Mouse (Mus musculus) embryonic facial prominence, embryonic 12.5 days (tissue): ENCODE data around the gene Hdac10. TPM values are rescaled to one million over a fixed set of nuclear protein-coding genes. Genes with fewer than 3 reads are reported as not detected.

Experiments
- ATAC-seq: fragments of 200-750 bp; cut with Nextera tagmentation; 2 replicates; pipeline ENCODE4 v1.8.0; 2017; ENCODE audit not compliant: insufficient number of reproducible peaks, insufficient read depth, low FRiP score, low TSS enrichment
- H3K27ac ChIP-seq: fragments of 300-500 bp; sonication (generic); 2 replicates; pipeline ENCODE4 v1.5.1; 2016; ENCODE audit warnings: mild to moderate bottlenecking
- H3K27me3 ChIP-seq: fragments of 300-500 bp; sonication (generic); 2 replicates; pipeline ENCODE4 v1.6.1; 2016; ENCODE audit warnings: mild to moderate bottlenecking, moderate library complexity
- H3K36me3 ChIP-seq: fragments of 300-500 bp; sonication (generic); 2 replicates; pipeline ENCODE4 v1.6.1; 2016; ENCODE audit warnings: mild to moderate bottlenecking
- H3K4me1 ChIP-seq: fragments of 300-500 bp; sonication (generic); 2 replicates; pipeline ENCODE4 v1.6.1; 2016
- H3K4me2 ChIP-seq: fragments of 300-500 bp; sonication (generic); replicated peaks from 2 replicates; pipeline ENCODE4 v1.6.1; 2016; ENCODE audit warnings: mild to moderate bottlenecking, moderate library complexity
- H3K4me3 ChIP-seq: fragments of 300-500 bp; sonication (generic); 2 replicates; pipeline ENCODE4 v1.5.1; 2016; ENCODE audit warnings: mild to moderate bottlenecking
- H3K9ac ChIP-seq: fragments of 300-500 bp; sonication (generic); 2 replicates; pipeline ENCODE4 v1.6.1; 2016; ENCODE audit warnings: mild to moderate bottlenecking, moderate library complexity
- H3K9me3 ChIP-seq: fragments of 300-500 bp; sonication (generic); 2 replicates; pipeline ENCODE4 v1.6.1; 2016; ENCODE audit warnings: mild to moderate bottlenecking, moderate library complexity
- WGBS: fragments of 180-500 bp; shearing (Covaris S2); methylation state at CpG from one replicate; pipeline ENCODE4 v1.1.7; 2016; 5-methylcytosine and 5-hydroxymethylcytosine counted together
- polyA plus RNA-seq: library from polyadenylated mRNA; unstranded; fragments of >200 nt; fragmentation: Nextera tagmentation; extraction: Ambion mirVana; gene quantifications from 2 replicates; pipeline ENCODE4 v1.2.1, GENCODE M21; 2016

The Hdac10 gene
- polyA plus RNA-seq, 1 experiment from 2014 or later, result 20.1 TPM

DNA sequence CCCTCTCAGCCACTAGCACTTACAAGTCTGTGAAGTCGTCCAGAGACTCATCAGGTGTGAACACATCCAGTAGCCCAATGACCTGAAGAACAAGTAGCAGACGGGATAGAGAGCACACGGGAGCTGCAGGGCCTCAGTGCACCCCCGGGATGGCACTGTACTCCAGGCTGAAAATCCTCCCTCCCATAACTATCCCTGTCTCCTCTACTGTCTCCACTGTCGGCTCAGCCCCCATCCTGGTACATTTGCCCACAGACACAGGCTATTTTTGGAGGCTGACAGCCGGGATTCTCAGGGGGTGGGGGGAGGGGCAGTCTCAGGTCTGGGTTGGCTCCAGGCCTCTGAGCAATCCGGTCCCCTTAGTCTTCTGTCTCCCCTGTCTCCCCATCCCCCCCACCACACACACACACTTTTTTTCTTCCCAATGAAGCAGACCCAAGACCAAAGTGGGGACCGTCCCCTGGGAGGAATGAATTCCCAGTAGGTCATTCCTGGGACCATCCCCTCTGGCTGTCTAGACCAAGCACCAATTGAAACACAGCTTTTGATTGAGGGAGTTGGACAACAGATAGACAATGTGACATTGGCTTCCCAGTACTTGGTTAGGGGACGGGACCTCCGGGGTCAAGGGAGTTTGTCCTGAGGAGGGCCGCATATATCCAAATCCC, 9.0 kb upstream of the Hdac10 start:
- H3K4me1 ChIP-seq, result peaks cover 19% of the 10 kb centered on the region; the same call in 1 of the 2 replicates
- WGBS, result 64% methylated on average over 11 of the region's 11 CpGs

DNA sequence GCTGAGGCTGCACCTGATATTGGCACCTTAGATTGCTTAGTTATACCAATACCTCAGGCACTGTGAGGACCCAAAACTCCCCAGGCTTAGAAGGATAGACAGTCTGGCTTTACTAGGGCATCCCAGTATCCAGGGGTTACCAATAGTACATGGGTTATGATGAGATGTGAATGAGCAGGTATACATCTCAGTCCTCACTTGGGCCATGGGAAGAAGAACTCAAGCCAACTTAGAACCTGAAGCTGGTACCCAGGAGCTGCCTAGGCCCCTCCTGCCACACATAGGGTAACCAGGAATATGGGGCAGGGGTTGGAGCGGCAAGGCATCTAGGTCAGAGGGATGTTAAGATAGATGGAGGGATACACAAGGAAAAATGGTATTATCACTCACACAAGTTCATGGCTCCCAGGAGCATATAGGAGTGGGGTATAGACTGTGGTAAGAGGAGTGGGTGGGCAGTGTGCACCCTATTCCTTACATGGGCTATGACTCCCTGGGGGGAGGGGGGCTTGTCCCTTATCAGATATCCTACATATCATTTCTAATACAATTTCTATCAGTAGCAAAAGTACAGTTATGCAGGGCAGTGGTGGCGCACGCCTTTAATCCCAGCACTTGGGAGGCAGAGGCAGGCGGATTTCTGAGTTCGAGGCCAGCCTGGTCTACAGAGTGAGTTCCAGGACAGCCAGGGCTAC, 8.1 kb upstream of the Hdac10 start:
- H3K4me3 ChIP-seq, result no peak overlapping the region
- peaks cover 19% of the 10 kb centered on the region; the same call in 1 of the 2 replicates for H3K4me1 ChIP-seq
- H3K27ac ChIP-seq, result no peak overlapping the region
- WGBS, result 95% methylated on average over 5 of the region's 5 CpGs
- no peak overlapping the region for H3K9ac ChIP-seq
- H3K4me2 ChIP-seq, result no peak overlapping the region
- H3K27me3 ChIP-seq, result peaks cover 39% of the 10 kb centered on the region
- no peaks in the 10 kb centered on the region for H3K9me3 ChIP-seq
- no peaks in the 10 kb centered on the region for H3K36me3 ChIP-seq
- no peak for ATAC-seq

More for the DNA sequence above, 9.0 kb upstream of the Hdac10 start:
- no peak overlapping the region for H3K9ac ChIP-seq
- no peak overlapping the region for H3K27ac ChIP-seq
- peaks cover 47% of the 10 kb centered on the region for H3K27me3 ChIP-seq
- ATAC-seq, result no peak
- H3K36me3 ChIP-seq, result no peaks in the 10 kb centered on the region
- H3K9me3 ChIP-seq, result no peaks in the 10 kb centered on the region
- no peak overlapping the region for H3K4me3 ChIP-seq
- no peak overlapping the region for H3K4me2 ChIP-seq

DNA sequence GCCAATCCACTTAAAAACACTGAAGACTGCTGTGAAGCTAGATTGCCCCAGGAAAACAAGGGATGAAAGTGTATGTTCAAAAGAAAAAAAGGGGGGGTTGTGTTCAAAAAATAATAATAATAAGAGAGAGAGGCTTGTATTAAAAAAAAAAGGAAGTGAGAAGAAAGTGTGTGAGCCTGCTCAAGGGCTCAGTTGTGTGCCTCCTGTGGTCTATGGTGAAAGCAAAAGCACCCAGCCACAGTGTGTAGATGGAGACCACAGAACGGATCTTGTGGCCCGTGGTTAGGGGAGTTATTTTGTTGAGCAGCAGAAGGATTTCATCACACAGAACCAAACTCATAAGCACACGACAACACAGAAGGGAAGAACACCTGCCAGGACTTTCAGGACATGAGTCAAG, 2.8 kb upstream of the Hdac10 start:
- Histone ChIP-seq H3K4me1 (peaks cover 11% of the 10 kb centered on the region; the same call in 1 of the 2 replicates), H3K9me3 (no peaks in the 10 kb centered on the region), H3K4me3 (no peak overlapping the region), H3K27ac (no peak overlapping the region), H3K9ac (no peak overlapping the region), H3K27me3 (no peaks in the 10 kb centered on the region), H3K4me2 (no peak overlapping the region), H3K36me3 (no peaks in the 10 kb centered on the region)
- ATAC-seq, result no peak
- 85% methylated on average over 3 of the region's 3 CpGs for WGBS

DNA sequence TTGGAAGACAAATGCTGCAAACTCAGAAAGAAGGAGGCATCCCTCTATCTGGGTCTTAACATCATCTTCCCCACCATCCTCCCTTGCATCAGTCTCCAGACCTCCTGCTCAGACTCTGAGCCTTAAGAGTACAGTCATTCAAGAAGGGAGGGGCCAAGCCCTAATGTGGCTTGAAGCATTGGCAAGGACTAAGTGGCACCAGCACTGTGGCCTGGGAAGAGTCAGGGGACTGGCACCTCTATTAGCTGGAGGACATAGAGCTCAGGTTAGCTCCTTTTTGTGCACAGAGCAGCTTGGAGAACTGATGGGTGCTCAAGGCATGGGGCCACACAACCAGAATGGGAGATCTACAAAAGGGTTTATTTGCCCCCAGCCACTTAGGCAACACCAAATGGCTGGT, 1.7 kb upstream of the Hdac10 start:
- H3K9me3 ChIP-seq, result no peaks in the 10 kb centered on the region
- no peak overlapping the region for H3K9ac ChIP-seq
- no peak overlapping the region for H3K4me2 ChIP-seq
- no peaks in the 10 kb centered on the region for H3K36me3 ChIP-seq
- no peaks in the 10 kb centered on the region for H3K27me3 ChIP-seq
- no peak for ATAC-seq
- peaks cover 11% of the 10 kb centered on the region; the same call in 1 of the 2 replicates for H3K4me1 ChIP-seq
- H3K27ac ChIP-seq, result no peak overlapping the region
- no peak overlapping the region for H3K4me3 ChIP-seq

DNA sequence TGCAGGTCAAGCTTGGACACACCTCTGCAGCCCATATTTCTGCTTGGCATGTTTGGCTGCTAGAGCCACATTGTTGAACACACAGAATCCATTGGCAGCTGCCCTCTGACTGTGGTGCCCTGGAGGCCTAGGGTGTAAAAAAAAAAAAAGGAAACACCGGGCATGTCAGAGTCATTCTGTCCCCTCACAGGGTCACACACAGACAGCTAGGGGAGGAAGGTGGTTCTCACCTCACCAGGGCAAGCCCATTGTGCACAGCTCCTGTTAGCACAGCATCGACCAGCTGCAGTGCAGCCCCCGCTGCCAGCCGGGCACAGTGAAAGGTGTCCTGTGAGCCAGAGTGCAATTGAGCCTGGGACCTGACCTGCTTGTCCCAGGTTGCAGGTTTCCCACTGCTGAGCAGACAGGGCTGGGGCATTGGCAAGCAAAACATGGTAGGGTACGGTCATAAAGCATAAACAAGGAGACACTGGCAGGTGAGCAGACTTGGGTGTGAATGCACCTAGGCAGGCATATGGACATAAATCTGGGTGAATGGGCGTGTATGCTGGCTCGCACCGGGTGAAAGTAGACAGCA, 1.0 kb downstream of the Hdac10 start:
- WGBS, result 89% methylated on average over 8 of the region's 8 CpGs
- peak overlapping the region; percentile 59 for H3K4me3 ChIP-seq
- H3K36me3 ChIP-seq, result no peaks in the 10 kb centered on the region
- no peaks in the 10 kb centered on the region for H3K9me3 ChIP-seq
- H3K4me1 ChIP-seq, result peaks cover 17% of the 10 kb centered on the region
- no peak overlapping the region for H3K27ac ChIP-seq
- H3K27me3 ChIP-seq, result no peaks in the 10 kb centered on the region
- H3K9ac ChIP-seq, result peak overlapping the region; percentile 61
- peak overlapping the region; percentile 82 for H3K4me2 ChIP-seq
- no peak for ATAC-seq

DNA sequence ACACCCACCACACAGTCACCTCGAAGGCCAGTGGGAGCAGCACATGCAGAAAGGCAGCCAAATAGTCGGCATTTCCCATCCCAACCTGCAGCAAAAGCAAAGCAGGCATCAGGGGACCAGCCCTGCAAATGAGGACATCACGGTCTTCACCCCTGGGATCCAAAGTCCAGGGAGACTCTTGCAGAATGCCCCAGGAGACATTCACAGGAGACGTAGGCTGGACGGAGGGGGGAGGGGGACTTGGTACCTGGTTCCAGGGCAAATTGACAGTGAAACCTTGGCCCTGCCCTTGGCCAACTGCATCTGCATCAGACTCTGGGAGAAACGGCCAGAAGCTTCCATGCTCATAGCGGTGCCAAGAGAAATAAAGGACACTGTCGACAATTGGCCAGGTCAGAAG, 1.9 kb downstream of the Hdac10 start:
- H3K36me3 ChIP-seq, result no peaks in the 10 kb centered on the region
- peaks cover 25% of the 10 kb centered on the region for H3K4me1 ChIP-seq
- H3K27ac ChIP-seq, result no peak overlapping the region
- no peak overlapping the region for H3K4me2 ChIP-seq
- WGBS, result 88% methylated on average over 8 of the region's 8 CpGs
- no peak overlapping the region for H3K9ac ChIP-seq
- no peak overlapping the region for H3K4me3 ChIP-seq
- no peak for ATAC-seq
- no peaks in the 10 kb centered on the region for H3K27me3 ChIP-seq
- no peaks in the 10 kb centered on the region for H3K9me3 ChIP-seq

DNA sequence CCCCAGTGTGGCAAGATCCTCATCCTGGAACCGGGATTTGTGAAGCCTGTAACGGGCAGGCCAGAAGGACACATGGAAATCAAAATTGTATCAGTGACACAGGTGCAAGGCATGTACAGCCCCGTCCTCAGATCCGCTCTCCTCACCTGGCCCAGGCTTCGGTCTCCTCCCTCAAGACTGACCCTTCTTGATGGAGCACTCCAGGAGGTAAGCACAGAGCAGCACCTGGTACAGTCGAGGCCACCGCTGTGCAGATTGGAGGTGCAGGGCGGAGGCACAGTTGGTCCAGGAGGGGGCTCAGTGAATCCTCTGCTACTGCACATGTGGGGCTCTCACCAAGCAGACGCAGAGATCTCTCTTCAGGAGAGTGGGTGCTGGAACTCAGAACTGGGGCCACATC, 3.1 kb downstream of the Hdac10 start:
- Histone ChIP-seq H3K9me3 (no peaks in the 10 kb centered on the region), H3K4me1 (peaks cover 37% of the 10 kb centered on the region), H3K9ac (no peak overlapping the region), H3K4me2 (no peak overlapping the region), H3K4me3 (no peak overlapping the region), H3K27ac (no peak overlapping the region), H3K27me3 (no peaks in the 10 kb centered on the region), H3K36me3 (no peaks in the 10 kb centered on the region)
- WGBS, result 96% methylated on average over 9 of the region's 9 CpGs
- ATAC-seq, result no peak

DNA sequence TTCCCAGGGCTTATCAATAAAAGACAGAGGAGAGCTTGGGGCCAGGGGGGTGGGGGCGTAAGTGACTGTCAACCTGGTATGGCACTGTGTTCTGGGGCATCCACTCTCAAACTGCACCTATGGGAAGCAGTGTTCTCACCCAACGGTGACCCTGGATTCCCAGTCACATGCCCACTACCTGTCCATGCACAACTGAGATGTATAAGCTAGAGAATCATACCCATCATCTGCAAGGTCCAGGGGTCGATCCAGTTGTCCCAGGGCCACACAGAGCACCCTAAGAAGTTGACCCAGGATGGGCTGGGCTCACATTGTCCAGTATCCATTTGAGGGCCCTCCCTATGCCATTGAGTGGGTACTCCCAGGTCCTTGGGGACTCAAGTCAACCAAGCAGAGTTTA, 4.2 kb downstream of the Hdac10 start:
- WGBS, result 87% methylated on average over 3 of the region's 3 CpGs

DNA sequence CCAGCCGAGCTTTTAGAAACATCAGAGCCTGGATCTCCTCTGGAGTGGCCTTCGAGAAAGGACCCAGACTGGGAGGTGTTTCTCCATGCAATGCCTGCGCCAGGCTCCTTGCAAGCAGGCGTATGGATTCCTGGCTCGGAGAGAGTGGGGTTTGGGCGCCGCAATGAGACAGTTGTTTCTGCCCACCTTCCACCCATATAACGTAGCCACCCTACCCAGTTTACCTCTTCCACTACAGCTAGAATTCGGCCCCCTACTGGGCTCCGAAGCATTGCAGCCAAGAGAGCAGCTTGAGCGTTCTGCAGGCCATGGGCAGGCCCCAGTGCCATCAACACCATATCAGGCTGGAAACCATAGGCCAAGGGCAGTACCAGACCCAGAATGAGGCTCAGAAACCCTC, 4.9 kb downstream of the Hdac10 start:
- Histone ChIP-seq H3K9me3 (no peaks in the 10 kb centered on the region), H3K27me3 (no peaks in the 10 kb centered on the region), H3K36me3 (peaks cover 5% of the 10 kb centered on the region), H3K4me1 (peaks cover 38% of the 10 kb centered on the region), H3K9ac (peak overlapping the region; percentile 85), H3K4me3 (peak overlapping the region; percentile 79), H3K27ac (peak overlapping the region; percentile 69), H3K4me2 (peak overlapping the region; percentile 98)
- ATAC-seq, result no peak
- 22% methylated on average over 11 of the region's 11 CpGs for WGBS

More for the DNA sequence above, 4.2 kb downstream of the Hdac10 start:
- ATAC-seq, result no peak
- 0 out of 2 replicates have a peak overlapping the region, but pooled peaks have one; percentile 69 for H3K27ac ChIP-seq
- no peaks in the 10 kb centered on the region for H3K36me3 ChIP-seq
- no peaks in the 10 kb centered on the region for H3K9me3 ChIP-seq
- no peak overlapping the region for H3K9ac ChIP-seq
- no peak overlapping the region for H3K4me3 ChIP-seq
- no peak overlapping the region for H3K4me2 ChIP-seq
- H3K4me1 ChIP-seq, result peaks cover 41% of the 10 kb centered on the region
- no peaks in the 10 kb centered on the region for H3K27me3 ChIP-seq

DNA sequence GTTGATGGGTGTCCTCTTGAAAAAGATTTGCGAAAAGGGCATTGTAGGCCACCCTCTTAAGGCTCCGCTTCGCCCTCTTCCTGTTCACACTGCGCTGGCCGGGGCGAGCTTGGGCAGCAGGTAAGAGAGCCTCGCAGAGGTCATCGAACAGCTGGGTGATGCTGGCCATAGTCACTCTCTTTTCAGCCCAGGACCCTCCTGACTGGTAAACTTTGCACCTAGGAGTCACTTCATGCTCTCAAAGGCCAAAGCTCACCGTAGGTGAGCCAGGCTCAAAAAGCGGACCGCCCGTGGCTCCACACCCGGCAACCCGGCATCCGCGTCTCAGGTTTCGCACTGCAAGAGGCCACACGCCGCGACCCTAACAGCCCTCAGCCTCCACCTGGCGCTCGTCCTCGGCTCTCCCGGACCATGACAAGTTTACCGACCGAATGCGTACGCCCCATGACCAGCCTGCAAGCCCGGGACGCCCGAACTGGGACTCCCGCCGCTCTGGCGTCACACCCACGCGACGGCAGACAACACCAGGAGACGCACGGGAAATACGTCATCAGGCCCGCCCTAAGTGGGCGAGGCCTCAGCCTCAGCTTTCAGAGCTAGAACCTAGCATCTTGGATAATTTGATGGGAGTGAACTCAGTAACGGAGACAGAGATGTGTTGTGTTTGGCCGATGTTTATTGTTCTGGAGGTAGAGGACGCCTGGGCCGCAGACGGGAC, 5.7 kb downstream of the Hdac10 start, which contains the start of gene Tubgcp6:
Gene Tubgcp6 (minus strand): TSS at position 464 of the 718 bp plus-strand sequence.
- peaks cover 35% of the 10 kb centered on the region for H3K4me1 ChIP-seq
- peak; percentile 77 for ATAC-seq
- peak within 1 kb of the TSS; percentile 79 for H3K4me3 ChIP-seq
- no peaks in the 10 kb centered on the region for H3K9me3 ChIP-seq
- under 1% methylated on average over 47 of the region's 47 CpGs for WGBS
- peak within 1 kb of the TSS; percentile 69 for H3K27ac ChIP-seq
- peaks cover 13% of the 10 kb centered on the region for H3K36me3 ChIP-seq
- H3K27me3 ChIP-seq, result no peaks in the 10 kb centered on the region
- peak within 1 kb of the TSS; percentile 85 for H3K9ac ChIP-seq
- H3K4me2 ChIP-seq, result peak within 1 kb of the TSS; percentile 98

DNA sequence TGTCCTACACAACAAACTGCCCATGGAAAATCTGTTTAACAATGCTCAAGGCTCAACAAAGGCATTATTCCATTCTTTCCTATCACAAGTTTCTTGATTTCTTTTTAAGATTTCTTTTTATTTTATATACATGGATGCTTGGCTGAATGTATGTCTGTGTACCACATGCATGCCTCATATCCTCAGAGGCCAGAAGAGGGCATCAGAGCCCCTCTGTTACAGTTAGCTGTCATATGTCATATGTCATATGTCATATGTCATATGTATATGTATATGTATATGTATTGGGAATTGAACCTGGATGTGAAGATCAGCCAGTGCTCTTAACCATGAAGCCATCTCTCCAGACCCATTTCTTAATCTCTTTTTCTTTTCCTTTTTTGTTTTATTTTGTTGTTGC, 10.5 kb downstream of the Hdac10 start:
- no peak overlapping the region for H3K27ac ChIP-seq
- H3K4me1 ChIP-seq, result peaks cover 25% of the 10 kb centered on the region
- H3K4me2 ChIP-seq, result no peak overlapping the region
- H3K9ac ChIP-seq, result no peak overlapping the region
- no peaks in the 10 kb centered on the region for H3K9me3 ChIP-seq
- H3K4me3 ChIP-seq, result no peak overlapping the region
- H3K36me3 ChIP-seq, result peaks cover 47% of the 10 kb centered on the region
- H3K27me3 ChIP-seq, result no peaks in the 10 kb centered on the region
- ATAC-seq, result no peak
